Mouse (Mus musculus): ENCODE data around the gene Ccnjl. TPM values are rescaled to one million over a fixed set of nuclear protein-coding genes. Genes with fewer than 3 reads are reported as not detected.

Gene Ccnjl
- polyA plus RNA-seq, 1 experiment from 2014 or later = 36.3 TPM

DNA sequence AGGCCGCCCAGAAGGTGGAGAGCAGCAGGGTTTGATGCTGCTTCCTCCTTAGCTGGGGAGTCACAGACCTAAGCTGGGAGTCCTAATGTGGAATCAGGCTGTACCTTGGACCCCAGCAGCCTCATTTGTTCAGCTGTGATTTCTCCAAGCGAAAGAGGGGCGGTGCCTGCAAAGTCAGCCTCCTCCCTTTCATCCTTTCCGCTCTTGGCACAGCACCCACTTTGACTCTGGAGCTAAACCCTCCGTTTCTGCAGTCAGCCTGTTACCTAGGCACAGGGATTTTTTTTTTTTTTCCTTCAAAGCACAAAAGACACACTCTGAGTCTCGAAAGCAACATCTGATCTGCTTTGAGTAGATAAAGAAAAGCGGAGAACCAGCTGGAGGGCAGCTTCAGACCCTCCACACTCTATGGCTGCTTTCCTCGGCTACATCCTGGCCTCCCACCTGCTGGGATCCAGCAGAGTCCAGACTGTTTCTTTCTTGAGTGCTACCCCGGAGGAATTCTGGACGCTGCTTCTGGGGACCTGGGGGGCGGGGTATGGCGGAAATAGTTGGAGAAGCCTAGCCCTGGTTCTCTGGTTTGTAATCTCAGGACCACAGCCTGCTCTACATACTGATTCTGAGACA is 97.8 kb downstream of the Ccnjl start:
- 8% methylated on average over 12 of the region's 12 CpGs for WGBS
- H3K4me1 ChIP-seq = peaks cover 17% of the 10 kb centered on the region
- no peaks in the 10 kb centered on the region for H3K27me3 ChIP-seq (ENCODE audit: low read depth, poor library complexity, severe bottlenecking)
- peak; percentile 45 for DNase-seq (ENCODE audit: low spot score)
- no peaks in the 10 kb centered on the region for H3K9me3 ChIP-seq (replicated peaks)
- H3K36me3 ChIP-seq = no peaks in the 10 kb centered on the region
- H3K4me3 ChIP-seq = peak overlapping the region; percentile 34
- H3K27ac ChIP-seq = peak overlapping the region; percentile 61

- DNase-seq (ENCODE audit: low spot score) = no peak
- Histone ChIP-seq H3K4me1 (peaks cover 17% of the 10 kb centered on the region), H3K27me3 (ENCODE audit: low read depth, poor library complexity, severe bottlenecking) (no peaks in the 10 kb centered on the region), H3K4me3 (peak overlapping the region; percentile 34; the same call in 1 of the 2 replicates), H3K36me3 (no peaks in the 10 kb centered on the region), H3K27ac (peak overlapping the region; percentile 61), H3K9me3 (replicated peaks) (no peaks in the 10 kb centered on the region)
- 32% methylated on average over 18 of the region's 18 CpGs for WGBS
These were observed 98.5 kb downstream of the Ccnjl start for GRCm38 (mm10) chr11:43626927-43627645.

GRCm38 (mm10) chr11:43631645-43632044 is 103.1 kb downstream of the Ccnjl start:
- Histone ChIP-seq H3K36me3 (no peaks in the 10 kb centered on the region), H3K4me3 (no peak overlapping the region), H3K27me3 (ENCODE audit: low read depth, poor library complexity, severe bottlenecking) (no peaks in the 10 kb centered on the region), H3K4me1 (peaks cover 33% of the 10 kb centered on the region), H3K27ac (no peak overlapping the region), H3K9me3 (replicated peaks) (no peaks in the 10 kb centered on the region)
- 85% methylated on average over 9 of the region's 9 CpGs for WGBS
- no peak for DNase-seq (ENCODE audit: low spot score)

DNA sequence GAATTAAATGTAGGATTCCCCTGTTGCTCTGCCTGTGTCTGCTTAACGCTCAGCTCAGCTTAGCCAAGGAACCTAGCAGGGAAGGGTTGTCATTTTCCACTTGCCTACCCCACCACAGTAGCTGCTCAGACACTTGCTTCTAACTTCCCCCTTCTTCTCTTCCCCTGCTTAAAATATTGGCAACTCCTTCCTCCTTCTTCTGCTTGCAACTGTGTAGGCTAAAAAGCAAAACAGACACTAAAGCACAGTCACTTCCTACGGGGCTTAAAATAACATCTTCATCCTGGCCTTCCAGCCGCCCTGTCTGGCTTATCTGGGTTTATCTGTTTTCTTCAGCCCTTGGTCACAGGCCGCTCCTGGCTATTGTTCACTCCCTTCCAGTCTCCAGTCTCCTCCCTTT is 104.0 kb downstream of the Ccnjl start:
- Histone ChIP-seq H3K4me3 (no peak overlapping the region), H3K4me1 (peaks cover 26% of the 10 kb centered on the region), H3K27me3 (ENCODE audit: low read depth, poor library complexity, severe bottlenecking) (no peaks in the 10 kb centered on the region), H3K27ac (peak overlapping the region; percentile 84), H3K9me3 (replicated peaks) (no peaks in the 10 kb centered on the region), H3K36me3 (no peaks in the 10 kb centered on the region)
- no peak for DNase-seq (ENCODE audit: low spot score)
- 61% methylated on average over 4 of the region's 4 CpGs for WGBS

DNA sequence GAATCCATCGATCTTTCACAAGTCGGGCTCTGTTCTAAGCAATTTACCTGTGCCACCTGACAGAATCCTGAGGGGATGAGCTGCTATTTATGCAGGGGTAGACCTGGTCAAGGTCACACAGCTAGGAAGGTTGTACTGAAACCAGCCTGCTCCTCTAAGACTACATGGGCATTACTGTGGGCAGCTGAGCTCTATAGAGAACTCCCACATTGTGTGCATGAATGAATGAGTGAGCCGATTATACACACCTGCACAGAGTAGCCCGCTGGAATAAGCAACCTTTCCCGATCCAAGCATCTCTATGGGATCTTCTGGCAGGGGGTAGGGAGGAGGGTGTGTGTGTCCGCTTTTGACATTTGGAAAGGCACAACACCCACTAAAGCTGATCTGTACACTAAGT is 104.6 kb downstream of the Ccnjl start:
- peaks cover 26% of the 10 kb centered on the region for H3K4me1 ChIP-seq

DNA sequence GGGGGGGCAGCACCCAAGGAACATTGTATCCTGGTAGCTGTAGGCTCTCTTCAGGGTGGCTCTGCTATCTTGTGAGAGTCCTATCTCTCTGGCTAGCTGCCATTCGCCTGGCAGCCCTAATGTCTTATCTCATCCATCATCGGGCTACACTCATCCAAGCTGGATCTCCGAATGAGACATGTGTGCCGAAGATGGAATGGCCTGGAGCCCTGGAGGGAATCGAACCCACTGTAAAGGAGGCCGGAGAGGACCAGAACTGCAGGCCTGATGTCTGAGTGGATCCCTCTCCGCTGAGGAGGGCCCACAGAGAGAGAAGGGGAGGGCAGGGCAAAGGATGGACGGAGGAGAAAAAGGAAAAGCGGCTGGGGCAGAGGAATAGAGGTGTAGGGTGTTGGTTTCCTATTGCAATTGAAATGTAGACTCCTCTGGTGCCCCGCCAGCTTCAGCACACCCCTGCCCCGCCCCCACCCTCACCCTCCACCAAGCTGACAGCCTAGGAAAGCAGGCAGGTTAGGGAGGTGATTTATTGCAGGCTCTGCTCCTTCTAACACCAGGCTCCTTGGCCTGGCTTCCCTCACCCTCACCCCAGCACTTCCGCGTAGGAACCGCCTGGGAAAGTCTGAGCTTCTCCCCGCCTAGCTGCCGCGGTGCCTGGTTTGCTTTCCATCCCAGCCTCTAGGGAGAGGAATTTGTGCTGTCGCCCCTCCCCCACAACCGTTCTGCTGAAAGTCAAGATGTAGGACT is 105.2 kb downstream of the Ccnjl start:
- Histone ChIP-seq H3K36me3 (no peaks in the 10 kb centered on the region), H3K4me1 (peaks cover 26% of the 10 kb centered on the region), H3K27ac (peak overlapping the region; percentile 84), H3K4me3 (peak overlapping the region; percentile 28; the same call in 1 of the 2 replicates), H3K9me3 (replicated peaks) (no peaks in the 10 kb centered on the region), H3K27me3 (ENCODE audit: low read depth, poor library complexity, severe bottlenecking) (no peaks in the 10 kb centered on the region)
- WGBS = 12% methylated on average over 19 of the region's 19 CpGs
- DNase-seq (ENCODE audit: low spot score) = peak; percentile 87

More for the DNA sequence above, 104.6 kb downstream of the Ccnjl start:
- H3K36me3 ChIP-seq = no peaks in the 10 kb centered on the region
- H3K9me3 ChIP-seq (replicated peaks) = no peaks in the 10 kb centered on the region
- H3K4me3 ChIP-seq = no peak overlapping the region
- H3K27me3 ChIP-seq (ENCODE audit: low read depth, poor library complexity, severe bottlenecking) = no peaks in the 10 kb centered on the region
- peak overlapping the region; percentile 84 for H3K27ac ChIP-seq
- no peak for DNase-seq (ENCODE audit: low spot score)
- WGBS = 81% methylated on average over 6 of the region's 6 CpGs

Other genes with a start within 250 kb of the Ccnjl start
- gene Pttg1, start 102.5 kb upstream of the Ccnjl start, polyA plus RNA-seq (2016; fragmentation: Nextera tagmentation; extraction: Ambion mirVana) = 86.4 and 104 TPM in 2 replicates
- 49.2 and 59.9 TPM in 2 replicates for gene Slu7, start 95.0 kb upstream of the Ccnjl start, polyA plus RNA-seq (2016; fragmentation: Nextera tagmentation; extraction: Ambion mirVana)
- 0.45 and 0.64 TPM in 2 replicates for gene C1qtnf2, start 54.5 kb upstream of the Ccnjl start, polyA plus RNA-seq (2016; fragmentation: Nextera tagmentation; extraction: Ambion mirVana)
- gene 4933415A04Rik, start 58.3 kb downstream of the Ccnjl start, polyA plus RNA-seq (2016; fragmentation: Nextera tagmentation; extraction: Ambion mirVana) = 9.7 and 11.2 TPM in 2 replicates
- not detected in 2 replicates for gene Fabp6, start 72.8 kb downstream of the Ccnjl start, polyA plus RNA-seq (2016; fragmentation: Nextera tagmentation; extraction: Ambion mirVana)
- gene Pwwp2a, start 153.2 kb downstream of the Ccnjl start, polyA plus RNA-seq (2016; fragmentation: Nextera tagmentation; extraction: Ambion mirVana) = 30.6 and 34.4 TPM in 2 replicates
- gene Ttc1, start 219.2 kb downstream of the Ccnjl start, polyA plus RNA-seq (2016; fragmentation: Nextera tagmentation; extraction: Ambion mirVana) = 74.5 and 79.9 TPM in 2 replicates

Measured in limb, embryonic 10.5 days (tissue).